Mouse (Mus musculus) forebrain, embryonic 15.5 days (tissue): ENCODE results near the gene Gm10065. TPM values are rescaled to one million over a fixed set of nuclear protein-coding genes. Genes with fewer than 3 reads are reported as not detected.
"Not testable (repeated sequence)": the region's sequence is repeated elsewhere in the genome, so short reads cannot be mapped to it uniquely, and the experiment has no call there.

Source experiments
- ATAC-seq: fragments of 200-750 bp; cut with Nextera tagmentation; replicated peaks from 2 replicates; pipeline ENCODE4 v1.8.0; 2017; ENCODE audit warnings: mild to moderate bottlenecking, moderate TSS enrichment, moderate library complexity
- H3K27ac ChIP-seq: fragments of 300-500 bp; sonication (generic); replicated peaks from 2 replicates; pipeline ENCODE4 v1.5.1; 2015; ENCODE audit warnings: mild to moderate bottlenecking, inconsistent platforms
- H3K27me3 ChIP-seq: fragments of 300-500 bp; sonication (generic); 2 replicates; pipeline ENCODE4 v1.6.1; 2015; ENCODE audit warnings: inconsistent platforms
- H3K36me3 ChIP-seq: fragments of 300-500 bp; sonication (generic); 2 replicates; pipeline ENCODE4 v1.6.1; 2015; ENCODE audit warnings: mild to moderate bottlenecking, inconsistent platforms
- H3K4me1 ChIP-seq: fragments of 300-500 bp; sonication (generic); 2 replicates; pipeline ENCODE4 v1.6.1; 2015; ENCODE audit warnings: inconsistent platforms
- H3K4me2 ChIP-seq: fragments of 300-500 bp; sonication (generic); replicated peaks from 2 replicates; pipeline ENCODE4 v1.6.1; 2015; ENCODE audit warnings: mild to moderate bottlenecking, inconsistent platforms
- H3K4me3 ChIP-seq: fragments of 300-500 bp; sonication (generic); 2 replicates; pipeline ENCODE4 v1.5.1; 2015; ENCODE audit warnings: mild to moderate bottlenecking, inconsistent platforms
- H3K9ac ChIP-seq: fragments of 300-500 bp; sonication (generic); replicated peaks from 2 replicates; pipeline ENCODE4 v1.6.1; 2015; ENCODE audit warnings: mild to moderate bottlenecking, inconsistent platforms
- H3K9me3 ChIP-seq: fragments of 300-500 bp; sonication (generic); 2 replicates; pipeline ENCODE4 v1.6.1; 2016; ENCODE audit warnings: inconsistent platforms
- WGBS: fragments of 180-500 bp; shearing (Covaris S2); methylation state at CpG from one replicate; pipeline ENCODE4 v1.1.7; 2015; ENCODE audit warnings: mixed read lengths; 5-methylcytosine and 5-hydroxymethylcytosine counted together
- polyA plus RNA-seq: library from polyadenylated mRNA; unstranded; fragments of >200 nt; fragmentation: Nextera tagmentation; extraction: Ambion mirVana; gene quantifications from 2 replicates; pipeline ENCODE4 v1.2.1, GENCODE M21; 2015

Gm10065 gene
- polyA plus RNA-seq, 1 experiment from 2014 or later, result not detected

DNA sequence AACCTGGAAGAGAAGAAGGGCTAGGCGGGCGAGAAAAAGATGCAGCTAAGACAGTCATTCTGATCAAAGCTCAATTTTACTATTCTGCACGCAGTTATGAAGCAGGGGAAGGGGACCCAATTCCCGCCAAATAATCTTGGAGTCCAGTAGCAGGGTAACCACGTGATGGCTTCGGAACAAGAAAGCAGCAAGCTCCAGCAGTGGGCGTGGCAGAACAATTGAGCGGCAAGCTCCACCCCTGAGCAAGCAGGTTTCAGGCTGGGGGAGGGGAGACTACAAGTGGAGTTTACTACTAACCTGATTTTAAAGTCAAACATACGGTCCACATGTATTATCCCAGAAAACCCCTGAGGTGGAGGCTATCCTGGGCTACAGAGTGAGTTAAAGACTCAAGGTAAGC is 16.7 kb downstream of the Gm10065 start:
- H3K4me3 ChIP-seq, H3K27ac ChIP-seq, H3K4me2 ChIP-seq, H3K27me3 ChIP-seq, ATAC-seq, H3K9me3 ChIP-seq, H3K4me1 ChIP-seq, H3K9ac ChIP-seq, H3K36me3 ChIP-seq: not testable (repeated sequence)
- 47% methylated on average over 9 of the region's 9 CpGs for WGBS

GRCm38 (mm10) chr13:21456347-21456746 is 22.9 kb downstream of the Gm10065 start:
- Histone ChIP-seq H3K4me3 (no peak overlapping the region), H3K4me1 (peaks cover 16% of the 10 kb centered on the region), H3K27me3 (no peaks in the 10 kb centered on the region; the same call in 1 of the 2 replicates), H3K36me3 (no peaks in the 10 kb centered on the region), H3K27ac (no peak overlapping the region), H3K4me2 (no peak overlapping the region), H3K9me3 (no peaks in the 10 kb centered on the region), H3K9ac (no peak overlapping the region)
- 10% methylated on average over 4 of the region's 4 CpGs for WGBS
- ATAC-seq, result no peak

GRCm38 (mm10) chr13:21454133-21454532 is 25.1 kb downstream of the Gm10065 start:
- Histone ChIP-seq H3K27ac (no peak overlapping the region), H3K36me3 (no peaks in the 10 kb centered on the region), H3K27me3 (no peaks in the 10 kb centered on the region; the same call in 1 of the 2 replicates), H3K9me3 (no peaks in the 10 kb centered on the region), H3K4me1 (peaks cover 18% of the 10 kb centered on the region), H3K4me2 (no peak overlapping the region), H3K9ac (no peak overlapping the region), H3K4me3 (peak overlapping the region; percentile 61; the same call in 1 of the 2 replicates)
- no peak for ATAC-seq
- 95% methylated on average over 3 of the region's 3 CpGs for WGBS

DNA sequence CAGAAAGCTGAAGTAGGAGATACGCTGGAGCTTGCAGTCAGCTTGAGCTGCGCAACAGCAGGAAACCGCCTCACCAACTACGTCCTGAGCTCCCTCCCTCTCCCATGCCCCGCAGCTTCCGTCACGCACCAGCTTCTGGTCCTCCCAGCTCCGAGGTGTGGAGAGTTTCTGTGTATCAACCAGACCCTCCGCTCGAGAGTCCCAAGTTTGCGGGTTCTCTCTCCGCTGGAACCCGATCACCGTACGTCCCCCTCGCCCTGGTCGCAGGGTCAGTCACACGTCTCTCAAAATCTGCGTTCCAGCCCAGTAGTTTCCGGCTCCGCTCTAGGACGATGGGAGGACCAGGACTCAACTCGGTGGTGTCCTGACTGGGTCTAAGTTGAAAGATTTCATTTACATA is 25.8 kb downstream of the Gm10065 start, which contains the start of gene Zscan26:
Gene Zscan26, minus strand, starts transcription at position 282 of the 400 bp plus-strand sequence.
- H3K4me3 ChIP-seq, result peak within 1 kb of the TSS; percentile 61
- peak within 1 kb of the TSS; percentile 62 for H3K9ac ChIP-seq
- H3K4me2 ChIP-seq, result peak within 1 kb of the TSS; percentile 57
- WGBS, result under 1% methylated on average over 23 of the region's 23 CpGs
- no peaks in the 10 kb centered on the region; the same call in 1 of the 2 replicates for H3K27me3 ChIP-seq
- H3K36me3 ChIP-seq, result 0 out of 2 replicates have a peak, but pooled peaks cover 6% of the 10 kb centered on the region
- ATAC-seq, result peak; percentile 96
- H3K4me1 ChIP-seq, result peaks cover 18% of the 10 kb centered on the region
- no peaks in the 10 kb centered on the region for H3K9me3 ChIP-seq
- peak within 1 kb of the TSS; percentile 66 for H3K27ac ChIP-seq

- Histone ChIP-seq H3K36me3 (0 out of 2 replicates have a peak, but pooled peaks cover 7% of the 10 kb centered on the region), H3K4me1 (peaks cover 18% of the 10 kb centered on the region), H3K9me3 (no peaks in the 10 kb centered on the region), H3K27me3 (no peaks in the 10 kb centered on the region; the same call in 1 of the 2 replicates), H3K9ac (peak overlapping the region; percentile 62), H3K4me2 (peak overlapping the region; percentile 57), H3K27ac (peak overlapping the region; percentile 66), H3K4me3 (peak overlapping the region; percentile 61)
- under 1% methylated on average over 13 of the region's 13 CpGs for WGBS
- peak; percentile 9 for ATAC-seq
Observed at GRCm38 (mm10) chr13:21453042-21453441, 26.2 kb downstream of the Gm10065 start.

- Histone ChIP-seq H3K9me3 (no peaks in the 10 kb centered on the region), H3K4me1 (peaks cover 16% of the 10 kb centered on the region), H3K4me2 (no peak overlapping the region), H3K9ac (no peak overlapping the region), H3K27me3 (no peaks in the 10 kb centered on the region), H3K27ac (no peak overlapping the region), H3K36me3 (peaks cover 53% of the 10 kb centered on the region), H3K4me3 (no peak overlapping the region)
- 75% methylated on average over 16 of the region's 16 CpGs for WGBS
- no peak for ATAC-seq
Observed at GRCm38 (mm10) chr13:21447856-21448614, 31.2 kb downstream of the Gm10065 start.

GRCm38 (mm10) chr13:21446796-21447195 is 32.4 kb downstream of the Gm10065 start:
- H3K4me3 ChIP-seq, result no peak overlapping the region
- H3K27ac ChIP-seq, result no peak overlapping the region
- no peaks in the 10 kb centered on the region for H3K27me3 ChIP-seq
- no peaks in the 10 kb centered on the region for H3K9me3 ChIP-seq
- H3K36me3 ChIP-seq, result peaks cover 58% of the 10 kb centered on the region
- no peak overlapping the region for H3K9ac ChIP-seq
- peaks cover 4% of the 10 kb centered on the region; the same call in 1 of the 2 replicates for H3K4me1 ChIP-seq
- no peak overlapping the region for H3K4me2 ChIP-seq
- no peak for ATAC-seq
- 93% methylated on average over 9 of the region's 9 CpGs for WGBS

DNA sequence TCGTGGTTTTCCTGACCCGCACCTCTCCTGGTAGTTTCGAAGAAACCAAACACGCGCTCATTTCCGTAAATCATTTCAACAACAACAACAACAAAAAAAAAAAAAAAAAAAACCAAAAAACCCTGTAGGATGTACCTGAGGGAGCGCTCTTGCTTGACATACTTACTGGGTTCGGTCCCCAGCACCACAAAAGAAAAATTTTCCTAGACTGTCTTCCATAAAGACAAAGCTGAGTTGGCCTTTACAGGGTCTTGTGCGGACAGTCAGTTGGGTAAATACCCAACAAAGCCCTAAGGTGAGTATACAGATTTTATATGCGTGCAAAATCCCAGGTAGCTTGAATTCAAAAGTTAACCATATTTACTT is 38.1 kb downstream of the Gm10065 start:
- 14% methylated on average over 10 of the region's 10 CpGs for WGBS
- Histone ChIP-seq H3K4me3 (peak overlapping the region; percentile 61), H3K4me1 (peaks cover 12% of the 10 kb centered on the region; the same call in 1 of the 2 replicates), H3K9me3 (no peaks in the 10 kb centered on the region), H3K27me3 (no peaks in the 10 kb centered on the region), H3K36me3 (peaks cover 36% of the 10 kb centered on the region), H3K27ac (peak overlapping the region; percentile 36; the same call in 1 of the 2 replicates), H3K9ac (peak overlapping the region; percentile 64), H3K4me2 (peak overlapping the region; percentile 61)
- peak; percentile 44 for ATAC-seq

GRCm38 (mm10) chr13:21440503-21441206 is 38.6 kb downstream of the Gm10065 start, which contains the start of gene Pgbd1:
Gene Pgbd1, minus strand, starts transcription at chr13:21441058.
- Histone ChIP-seq H3K27ac (peak within 1 kb of the TSS; percentile 36; the same call in 1 of the 2 replicates), H3K4me3 (peak within 1 kb of the TSS; percentile 61), H3K4me1 (peaks cover 12% of the 10 kb centered on the region; the same call in 1 of the 2 replicates), H3K27me3 (no peaks in the 10 kb centered on the region), H3K4me2 (peak within 1 kb of the TSS; percentile 61), H3K9ac (peak within 1 kb of the TSS; percentile 64), H3K36me3 (peaks cover 32% of the 10 kb centered on the region), H3K9me3 (no peaks in the 10 kb centered on the region)
- peak; percentile 94 for ATAC-seq
- under 1% methylated on average over 32 of the region's 32 CpGs for WGBS

- Histone ChIP-seq H3K27ac (no peak overlapping the region), H3K36me3 (no peaks in the 10 kb centered on the region), H3K9ac (no peak overlapping the region), H3K27me3 (no peaks in the 10 kb centered on the region), H3K4me2 (no peak overlapping the region), H3K9me3 (no peaks in the 10 kb centered on the region), H3K4me1 (peaks cover 8% of the 10 kb centered on the region; the same call in 1 of the 2 replicates), H3K4me3 (no peak overlapping the region)
- no peak for ATAC-seq
- WGBS, result 89% methylated on average over 4 of the region's 4 CpGs
Observed at GRCm38 (mm10) chr13:21435476-21435875, 43.8 kb downstream of the Gm10065 start.
